In genomic region chr3:101349542-101350307, GRCm38 (mm10) we compare ENCODE assay signal across 9 mouse cellular contexts. TPM values are rescaled to one million over a fixed set of nuclear protein-coding genes. Genes with fewer than 3 reads are reported as not detected.
A peak's percentile ranks its signal among the peaks of the same experiment; 100 is the strongest.
DNase-seq lines count a peak whose midpoint lies in the region; ATAC-seq lines count a peak whose summit lies in the region.
"Had no signal": no experiment of that assay in that cellular context is flagged by ENCODE, and none has a peak within 500 bp of the region (broad histone marks: within the 10 kb centered on the region; RNA-seq: fewer than 3 reads in every experiment).

No protein-coding gene starts in this region.

- peaks cover 19% of the 10 kb centered on the region for H3K4me1 ChIP-seq in neural tube, embryonic 12.5 days
- peaks cover 22% of the 10 kb centered on the region for H3K4me1 ChIP-seq in forebrain, embryonic 13.5 days

- peaks cover 3% of the 10 kb centered on the region; the same call in 1 of the 2 replicates for H3K9me3 ChIP-seq in neural tube, embryonic 12.5 days
- H3K9me3 ChIP-seq in forebrain, embryonic 13.5 days (replicated peaks): 0 out of 2 replicates have a peak, but pooled peaks cover 6% of the 10 kb centered on the region

- intact Hi-C loops in left cerebral cortex, postnatal 10 days (cut with DNase I): no loop called here

- DNase-seq in neural tube, embryonic 10.5 days (ENCODE audit: extremely low spot score, low spot score): no peak
- DNase-seq in liver: peak; percentile 28
- peak; percentile 62 for DNase-seq in telencephalon, adult 2 months (ENCODE audit: low read depth, low spot score)
- DNase-seq in adrenal gland, adult 2 months: no peak
- DNase-seq in left cerebral cortex, postnatal 10 days (ENCODE audit: extremely low spot score in 1 of 2, low spot score in 2 of 2): no peak
- no peak for DNase-seq in layer of hippocampus, adult 9-10 months (ENCODE audit: low spot score)

- H3K36me3 ChIP-seq in neural tube, embryonic 12.5 days: no peaks in the 10 kb centered on the region
- H3K36me3 ChIP-seq in forebrain, embryonic 13.5 days (ENCODE audit: poor library complexity, severe bottlenecking): no peaks in the 10 kb centered on the region

- no peaks in the 10 kb centered on the region for H3K27me3 ChIP-seq in neural tube, embryonic 12.5 days (replicated peaks)
- H3K27me3 ChIP-seq in forebrain, embryonic 13.5 days: no peaks in the 10 kb centered on the region

- H3K27ac ChIP-seq in neural tube, embryonic 12.5 days: no peak overlapping the region
- no peak overlapping the region for H3K27ac ChIP-seq in forebrain, embryonic 13.5 days

- WGBS in neural tube, embryonic 12.5 days: 26% methylated on average over 6 of the region's 6 CpGs
- 46% methylated on average over 6 of the region's 6 CpGs for WGBS in forebrain, embryonic 13.5 days

- no peak overlapping the region for H3K9ac ChIP-seq in neural tube, embryonic 12.5 days
- no peak overlapping the region for H3K9ac ChIP-seq in forebrain, embryonic 13.5 days

- ATAC-seq in neural tube, embryonic 12.5 days (ENCODE audit: low FRiP score, low read depth): peak; percentile 73; the same call in 1 of the 2 replicates
- peak; percentile 74 for ATAC-seq in forebrain, embryonic 13.5 days

- H3K4me2 ChIP-seq in neural tube, embryonic 12.5 days (replicated peaks): no peak overlapping the region
- H3K4me2 ChIP-seq in forebrain, embryonic 13.5 days: no peak overlapping the region

- no peak overlapping the region for H3K4me3 ChIP-seq in neural tube, embryonic 12.5 days
- no peak overlapping the region for H3K4me3 ChIP-seq in forebrain, embryonic 13.5 days

RNA-seq across cellular contexts. Expression of gene Igsf3, which starts 27.2 kb away (rescaled TPM):
- 49.8 and 55.0 TPM in 2 replicates for polyA plus RNA-seq in neural tube, embryonic 12.5 days (2016; fragmentation: Nextera tagmentation; extraction: Ambion mirVana)
- polyA plus RNA-seq in forebrain, embryonic 13.5 days (2015; fragmentation: Nextera tagmentation; extraction: Ambion mirVana): 39.7 and 42.2 TPM in 2 replicates
- 1 to 10 TPM; 3.4 to 8.3 TPM for total RNA-seq in adrenal gland, adult 2 months (2021)
- 2.1 TPM in 2 replicates for polyA plus RNA-seq in adrenal gland, adult 2 months (2012; rRNA removed)
- 10 to 100 TPM; 44.7 to 46.6 TPM for total RNA-seq in left cerebral cortex, postnatal 10 days (2021)
- total RNA-seq: MEL had no signal

Comparison
In these comparisons a context has a peak if more than half of its experiments do, and no peak if none do; other contexts are left out.
1. DNase-seq: peak in liver (single experiment) and telencephalon, adult 2 months (single experiment); none in neural tube, embryonic 10.5 days (single experiment), adrenal gland, adult 2 months (single experiment), left cerebral cortex, postnatal 10 days (0 of 2) and layer of hippocampus, adult 9-10 months (single experiment).
2. RNA of gene Igsf3, which starts 27.2 kb away (polyA plus RNA-seq): 49.8 to 55.0 TPM in neural tube, embryonic 12.5 days and 39.7 to 42.2 TPM in forebrain, embryonic 13.5 days; 2.1 TPM in adrenal gland, adult 2 months; every median in the first group is over 10 times any median in the second.